Mouse (Mus musculus): Measurements from ENCODE around the gene Map2k3. TPM values are rescaled to one million over a fixed set of nuclear protein-coding genes. Genes with fewer than 3 reads are reported as not detected.

Map2k3 gene
- total and polyA plus RNA-seq, 2 experiments from 2014 or later, result 22.2 to 23.6 TPM

- H3K4me3 ChIP-seq (ENCODE audit: low read length), result no peak overlapping the region
- TF ChIP-seq CTCF (IDR thresholded peaks at IDR 0.05; ENCODE audit: low read depth), result no peak
- H3K27ac ChIP-seq, result no peak overlapping the region
- no peaks in the 10 kb centered on the region for H3K27me3 ChIP-seq (ENCODE audit: insufficient read depth, low read length)
- 68% methylated on average over 14 of the region's 14 CpGs for WGBS
- no peak for DNase-seq (ENCODE audit: low spot score)
- H3K4me1 ChIP-seq (ENCODE audit: insufficient read depth, low read length), result no peaks in the 10 kb centered on the region
- no peak for ATAC-seq
- no peak overlapping the region for H3K9ac ChIP-seq (replicated peaks; ENCODE audit: low read length)
- no peaks in the 10 kb centered on the region for H3K36me3 ChIP-seq (ENCODE audit: insufficient read depth, low read length)
- no peak overlapping the region for H3K4me2 ChIP-seq (ENCODE audit: low read depth, low read length)
- H3K9me3 ChIP-seq (ENCODE audit: low read length), result no peaks in the 10 kb centered on the region
Observed at GRCm38 (mm10) chr11:60981693-60982486, 50.1 kb downstream of the Map2k3 start.

DNA sequence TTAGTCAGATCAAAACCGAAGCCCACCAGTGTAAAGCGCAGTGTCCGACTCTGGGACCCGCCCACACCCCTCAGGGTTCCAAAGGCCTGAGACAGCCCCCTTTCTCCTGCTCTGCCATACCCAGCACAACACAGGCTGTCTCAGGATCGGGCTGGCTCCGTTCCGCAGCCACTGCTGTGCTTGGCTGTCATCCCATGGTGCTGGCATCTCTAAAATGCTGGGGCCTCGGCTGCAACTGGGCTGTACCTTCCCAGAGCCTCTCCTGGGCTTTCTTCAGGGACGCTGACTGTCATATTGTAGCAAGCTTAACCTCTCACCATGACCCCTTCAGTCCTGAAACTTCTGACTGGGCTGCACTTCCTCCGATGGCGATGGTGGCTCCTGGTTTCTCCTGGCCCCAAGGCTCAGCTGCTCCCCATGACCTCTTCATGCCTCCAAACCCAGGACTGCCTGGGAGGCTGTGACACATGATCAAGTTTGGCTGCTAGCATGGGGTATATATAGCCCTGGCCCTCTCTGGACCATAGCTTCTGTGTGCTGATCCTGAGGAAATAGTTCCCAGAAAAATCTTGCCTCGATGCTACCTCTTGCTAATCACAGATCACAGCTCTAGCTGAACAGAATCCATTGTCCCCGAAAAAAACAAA lies 53.2 kb downstream of the Map2k3 start:
- no peaks in the 10 kb centered on the region for H3K36me3 ChIP-seq (ENCODE audit: insufficient read depth, low read length)
- H3K27ac ChIP-seq, result no peak overlapping the region
- H3K4me1 ChIP-seq (ENCODE audit: insufficient read depth, low read length), result no peaks in the 10 kb centered on the region
- ATAC-seq, result peak; percentile 80
- no peak overlapping the region for H3K4me3 ChIP-seq (ENCODE audit: low read length)
- H3K9me3 ChIP-seq (ENCODE audit: low read length), result no peaks in the 10 kb centered on the region; the same call in 1 of the 2 replicates
- WGBS, result 42% methylated on average over 13 of the region's 13 CpGs
- DNase-seq (ENCODE audit: low spot score), result peak; percentile 83
- H3K9ac ChIP-seq (replicated peaks; ENCODE audit: low read length), result no peak overlapping the region
- no peak overlapping the region for H3K4me2 ChIP-seq (ENCODE audit: low read depth, low read length)
- H3K27me3 ChIP-seq (ENCODE audit: insufficient read depth, low read length), result no peaks in the 10 kb centered on the region
- no peak for TF ChIP-seq CTCF (IDR thresholded peaks at IDR 0.05; ENCODE audit: low read depth)

DNA sequence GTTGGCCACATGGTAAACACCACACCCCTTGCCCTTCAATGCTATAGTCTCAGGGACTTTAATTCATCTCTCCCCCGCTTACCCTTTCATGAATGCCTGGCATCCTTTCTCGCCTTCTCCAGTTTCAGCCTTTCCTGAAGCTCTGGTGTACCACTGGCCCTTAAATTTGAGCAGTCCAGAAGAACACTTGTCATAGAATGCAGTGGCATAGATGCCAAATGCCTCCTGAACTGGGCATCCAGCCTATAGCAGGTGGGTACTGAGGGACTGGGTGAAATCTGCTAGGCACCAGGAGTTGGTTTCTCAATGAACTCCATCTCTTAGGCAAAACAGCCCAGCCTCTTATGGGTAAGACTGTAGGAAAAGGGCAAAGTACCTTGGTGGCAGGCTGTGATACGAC lies 58.6 kb downstream of the Map2k3 start:
- Histone ChIP-seq H3K36me3 (ENCODE audit: insufficient read depth, low read length) (no peaks in the 10 kb centered on the region), H3K4me3 (ENCODE audit: low read length) (no peak overlapping the region), H3K4me1 (ENCODE audit: insufficient read depth, low read length) (no peaks in the 10 kb centered on the region), H3K27me3 (ENCODE audit: insufficient read depth, low read length) (no peaks in the 10 kb centered on the region), H3K4me2 (ENCODE audit: low read depth, low read length) (no peak overlapping the region), H3K9ac (replicated peaks; ENCODE audit: low read length) (no peak overlapping the region), H3K9me3 (ENCODE audit: low read length) (no peaks in the 10 kb centered on the region; the same call in 1 of the 2 replicates), H3K27ac (no peak overlapping the region)
- ATAC-seq (no peak), DNase-seq (ENCODE audit: low spot score) (no peak)
- WGBS, result 80% methylated on average over 3 of the region's 3 CpGs
- TF ChIP-seq CTCF (IDR thresholded peaks at IDR 0.05; ENCODE audit: low read depth), result no peak

Other genes with a start within 250 kb of the Map2k3 start
- gene Llgl1, start 232.3 kb upstream of the Map2k3 start, total RNA-seq (2014; rRNA removed), result 60.2 and 75.5 TPM in 2 replicates
- 35.2 and 36.7 TPM in 2 replicates for gene Llgl1, start 232.3 kb upstream of the Map2k3 start, polyA plus RNA-seq (2015; fragmentation: Nextera tagmentation; extraction: Ambion mirVana)
- 77.1 and 112 TPM in 2 replicates for gene Flii, start 204.8 kb upstream of the Map2k3 start, total RNA-seq (2014; rRNA removed)
- gene Flii, start 204.8 kb upstream of the Map2k3 start, polyA plus RNA-seq (2015; fragmentation: Nextera tagmentation; extraction: Ambion mirVana), result 39.9 and 42.7 TPM in 2 replicates
- gene Mief2, start 203.6 kb upstream of the Map2k3 start, total RNA-seq (2014; rRNA removed), result 38.0 and 40.6 TPM in 2 replicates
- 24.8 and 26.0 TPM in 2 replicates for gene Mief2, start 203.6 kb upstream of the Map2k3 start, polyA plus RNA-seq (2015; fragmentation: Nextera tagmentation; extraction: Ambion mirVana)
- gene Top3a, start 154.7 kb upstream of the Map2k3 start, total RNA-seq (2014; rRNA removed), result 10.5 and 11.0 TPM in 2 replicates
- 3.9 and 4.6 TPM in 2 replicates for gene Top3a, start 154.7 kb upstream of the Map2k3 start, polyA plus RNA-seq (2015; fragmentation: Nextera tagmentation; extraction: Ambion mirVana)
- 14.6 and 15.2 TPM in 2 replicates for gene Smcr8, start 154.5 kb upstream of the Map2k3 start, total RNA-seq (2014; rRNA removed)
- gene Smcr8, start 154.5 kb upstream of the Map2k3 start, polyA plus RNA-seq (2015; fragmentation: Nextera tagmentation; extraction: Ambion mirVana), result 3.1 TPM in 2 replicates
- gene Shmt1, start 120.3 kb upstream of the Map2k3 start, total RNA-seq (2014; rRNA removed), result 11.9 and 14.4 TPM in 2 replicates
- 7.8 and 10.9 TPM in 2 replicates for gene Shmt1, start 120.3 kb upstream of the Map2k3 start, polyA plus RNA-seq (2015; fragmentation: Nextera tagmentation; extraction: Ambion mirVana)
- gene Dhrs7b, start 101.4 kb upstream of the Map2k3 start, total RNA-seq (2014; rRNA removed), result 29.8 and 30.7 TPM in 2 replicates
- 38.2 and 38.5 TPM in 2 replicates for gene Dhrs7b, start 101.4 kb upstream of the Map2k3 start, polyA plus RNA-seq (2015; fragmentation: Nextera tagmentation; extraction: Ambion mirVana)
- gene Tmem11, start 52.8 kb upstream of the Map2k3 start, total RNA-seq (2014; rRNA removed), result 34.6 and 72.0 TPM in 2 replicates
- gene Tmem11, start 52.8 kb upstream of the Map2k3 start, polyA plus RNA-seq (2015; fragmentation: Nextera tagmentation; extraction: Ambion mirVana), result 52.1 and 57.1 TPM in 2 replicates
- gene Natd1, start 17.3 kb upstream of the Map2k3 start, total RNA-seq (2014; rRNA removed), result 36.8 and 38.7 TPM in 2 replicates
- 15.2 and 16.0 TPM in 2 replicates for gene Natd1, start 17.3 kb upstream of the Map2k3 start, polyA plus RNA-seq (2015; fragmentation: Nextera tagmentation; extraction: Ambion mirVana)
- gene Kcnj12, start 90.5 kb downstream of the Map2k3 start, total RNA-seq (2014; rRNA removed), result 16.0 and 16.6 TPM in 2 replicates
- 3.3 TPM in 2 replicates for gene Kcnj12, start 90.5 kb downstream of the Map2k3 start, polyA plus RNA-seq (2015; fragmentation: Nextera tagmentation; extraction: Ambion mirVana)
- gene Tnfrsf13b, start 194.7 kb downstream of the Map2k3 start, total RNA-seq (2014; rRNA removed), result 2.7 and 7.0 TPM in 2 replicates
- gene Tnfrsf13b, start 194.7 kb downstream of the Map2k3 start, polyA plus RNA-seq (2015; fragmentation: Nextera tagmentation; extraction: Ambion mirVana), result 1.1 and 1.5 TPM in 2 replicates
- 526 and 577 TPM in 2 replicates for gene Usp22, start 243.0 kb downstream of the Map2k3 start, total RNA-seq (2014; rRNA removed)
- gene Usp22, start 243.0 kb downstream of the Map2k3 start, polyA plus RNA-seq (2015; fragmentation: Nextera tagmentation; extraction: Ambion mirVana), result 251 and 278 TPM in 2 replicates